Mouse (Mus musculus) limb, embryonic 10.5 days (tissue): ENCODE results near the gene Uba6. TPM values are rescaled to one million over a fixed set of nuclear protein-coding genes. Genes with fewer than 3 reads are reported as not detected.
A peak's percentile ranks its signal among the peaks of the same experiment; 100 is the strongest.

Experiments
- DNase-seq: peaks from one replicate; pipeline ENCODE4 v3.0.0-alpha.2; 2017; ENCODE audit warnings: low spot score
- H3K27ac ChIP-seq: fragments of 300-500 bp; sonication (generic); 2 replicates; pipeline ENCODE4 v1.5.1; 2016; ENCODE audit warnings: mild to moderate bottlenecking
- H3K27me3 ChIP-seq: fragments of 300-500 bp; sonication (generic); 2 replicates; pipeline ENCODE4 v1.6.1; 2016; ENCODE audit warnings: low read depth, mild to moderate bottlenecking; ENCODE audit not compliant: poor library complexity, severe bottlenecking
- H3K36me3 ChIP-seq: fragments of 300-500 bp; sonication (generic); 2 replicates; pipeline ENCODE4 v1.6.1; 2016; ENCODE audit warnings: mild to moderate bottlenecking, moderate library complexity
- H3K4me1 ChIP-seq: fragments of 300-500 bp; sonication (generic); 2 replicates; pipeline ENCODE4 v1.6.1; 2016
- H3K4me3 ChIP-seq: fragments of 300-500 bp; sonication (generic); 2 replicates; pipeline ENCODE4 v1.5.1; 2016; ENCODE audit warnings: mild to moderate bottlenecking, moderate library complexity
- H3K9me3 ChIP-seq: fragments of 300-500 bp; sonication (generic); replicated peaks from 2 replicates; pipeline ENCODE4 v1.6.1; 2016; ENCODE audit warnings: mild to moderate bottlenecking
- WGBS: fragments of 180-500 bp; shearing (Covaris S2); methylation state at CpG from one replicate; pipeline ENCODE4 v1.1.7; 2016; 5-methylcytosine and 5-hydroxymethylcytosine counted together
- polyA plus RNA-seq: library from polyadenylated mRNA; unstranded; fragments of >200 nt; fragmentation: Nextera tagmentation; extraction: Ambion mirVana; gene quantifications from 2 replicates; pipeline ENCODE4 v1.2.1, GENCODE M21; 2016

The Uba6 gene
- polyA plus RNA-seq, result 14.6 and 17.5 TPM in 2 replicates

DNA sequence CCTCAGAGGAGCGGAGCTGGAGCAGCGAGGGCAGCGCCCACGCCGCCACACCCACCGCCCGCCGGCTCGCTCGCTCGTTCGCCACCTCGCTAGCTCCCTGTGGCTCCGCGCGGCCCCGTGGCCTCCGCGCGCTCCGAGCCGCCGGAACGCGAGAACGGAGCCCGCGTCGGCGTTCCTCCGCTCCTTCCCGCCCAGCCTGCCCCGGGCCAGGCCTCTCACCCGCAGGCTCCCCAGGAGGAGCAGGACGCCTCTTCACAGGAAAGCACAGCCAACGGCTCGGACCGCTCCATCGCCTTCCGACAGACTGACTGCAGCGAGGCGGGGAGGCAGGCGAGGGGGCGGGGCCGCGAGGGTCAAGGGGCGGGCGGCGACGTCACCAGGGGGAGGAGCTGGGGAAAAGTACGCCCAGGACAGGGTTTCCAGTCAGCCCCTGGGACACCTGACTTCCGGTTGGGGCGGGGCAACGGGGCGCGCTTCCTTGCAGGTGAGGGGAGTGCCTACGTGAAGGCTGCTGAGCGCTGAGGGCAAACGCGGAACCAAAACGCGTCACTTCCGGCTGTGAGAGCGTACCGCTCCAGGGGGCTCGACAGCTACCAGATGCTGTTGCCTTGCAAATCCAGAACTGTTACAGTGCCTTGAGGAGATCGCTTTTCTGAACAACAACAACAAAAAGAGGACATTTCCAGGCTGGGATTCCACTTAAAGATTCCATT lies at the start of gene Uba6:
TSS of gene Uba6 (minus strand) at position 355 of the 713 bp plus-strand sequence.
- DNase-seq, result peak; percentile 100
- Histone ChIP-seq H3K27me3 (no peaks in the 10 kb centered on the region), H3K9me3 (no peaks in the 10 kb centered on the region), H3K36me3 (peaks cover 16% of the 10 kb centered on the region), H3K27ac (peak within 1 kb of the TSS; percentile 95), H3K4me1 (peaks cover 13% of the 10 kb centered on the region), H3K4me3 (peak within 1 kb of the TSS; percentile 83)
- under 1% methylated on average over 65 of the region's 67 CpGs for WGBS

DNA sequence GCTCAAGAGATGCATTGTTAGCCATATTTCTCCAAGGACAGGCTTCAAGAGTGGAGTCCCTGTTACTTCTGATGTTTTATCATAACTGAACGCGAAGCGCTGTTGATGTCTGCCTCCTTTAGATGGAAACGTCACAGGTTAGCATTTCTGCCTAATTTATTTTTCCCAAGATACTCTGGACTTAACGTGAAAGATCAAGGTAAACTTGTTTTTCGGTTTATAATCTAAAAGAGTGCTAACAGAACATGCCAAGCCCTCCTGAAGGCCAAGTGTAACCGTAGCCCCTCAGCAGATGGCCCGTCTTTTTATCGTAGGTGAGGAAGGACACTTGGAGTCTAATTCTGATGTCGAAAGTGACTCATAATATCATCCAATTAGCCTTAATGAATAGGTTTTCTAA lies 25.2 kb upstream of the Uba6 start, which contains the start of gene Gnrhr:
TSS of gene Gnrhr (minus strand) at position 101 of the 400 bp plus-strand sequence.
- no peaks in the 10 kb centered on the region for H3K9me3 ChIP-seq
- no peaks in the 10 kb centered on the region for H3K4me1 ChIP-seq
- no peak for DNase-seq
- WGBS, result 96% methylated on average over 10 of the region's 10 CpGs
- no peaks in the 10 kb centered on the region for H3K36me3 ChIP-seq
- H3K4me3 ChIP-seq, result no peak within 1 kb of the TSS
- no peak within 1 kb of the TSS for H3K27ac ChIP-seq
- no peaks in the 10 kb centered on the region for H3K27me3 ChIP-seq

DNA sequence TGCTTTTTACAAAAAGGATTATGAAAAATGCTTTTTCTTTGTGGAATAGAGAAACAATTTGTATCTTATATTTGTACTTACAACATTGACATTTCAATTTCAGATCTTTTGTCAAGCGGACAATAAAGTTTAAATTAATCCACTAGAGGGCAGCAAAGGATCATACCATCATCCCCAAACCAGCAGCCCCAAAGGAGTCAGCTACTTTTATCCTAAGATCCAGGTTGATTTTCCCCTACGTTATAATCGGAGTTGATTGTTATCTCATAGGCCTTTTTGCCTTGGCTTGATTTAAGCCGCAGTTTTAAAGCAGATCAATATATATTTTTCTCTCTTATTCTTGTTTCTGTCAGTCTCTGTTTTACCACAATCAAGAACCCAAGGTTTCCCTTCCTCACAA lies 18.8 kb upstream of the Uba6 start:
- DNase-seq, result no peak
- no peaks in the 10 kb centered on the region for H3K27me3 ChIP-seq
- 29% methylated on average over 4 of the region's 4 CpGs for WGBS
- no peaks in the 10 kb centered on the region for H3K36me3 ChIP-seq
- no peaks in the 10 kb centered on the region for H3K9me3 ChIP-seq
- H3K4me1 ChIP-seq, result no peaks in the 10 kb centered on the region
- H3K4me3 ChIP-seq, result no peak overlapping the region
- no peak overlapping the region for H3K27ac ChIP-seq

DNA sequence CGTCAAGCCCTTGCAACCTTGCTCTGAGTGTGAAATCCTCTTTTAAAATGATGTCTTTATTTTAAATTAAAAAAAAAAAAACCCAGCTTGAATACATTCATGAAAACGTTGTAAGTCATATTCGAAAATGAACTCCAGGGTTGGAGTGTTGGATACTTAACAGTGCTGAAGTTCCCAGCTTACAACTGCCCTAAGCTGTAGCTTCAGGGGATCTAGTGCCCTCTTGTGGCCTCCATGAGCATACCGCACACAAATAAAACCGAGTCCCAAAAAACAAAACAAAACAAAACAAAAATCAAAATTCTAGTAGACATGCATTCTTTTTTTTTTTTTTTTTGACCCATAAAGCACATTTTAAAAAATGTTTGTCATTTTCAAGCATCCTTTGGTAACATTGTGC lies 18.2 kb upstream of the Uba6 start:
- no peaks in the 10 kb centered on the region for H3K4me1 ChIP-seq
- no peak for DNase-seq
- H3K36me3 ChIP-seq, result no peaks in the 10 kb centered on the region
- H3K27ac ChIP-seq, result no peak overlapping the region
- no peaks in the 10 kb centered on the region for H3K9me3 ChIP-seq
- 22% methylated on average over 5 of the region's 5 CpGs for WGBS
- H3K4me3 ChIP-seq, result no peak overlapping the region
- no peaks in the 10 kb centered on the region for H3K27me3 ChIP-seq

DNA sequence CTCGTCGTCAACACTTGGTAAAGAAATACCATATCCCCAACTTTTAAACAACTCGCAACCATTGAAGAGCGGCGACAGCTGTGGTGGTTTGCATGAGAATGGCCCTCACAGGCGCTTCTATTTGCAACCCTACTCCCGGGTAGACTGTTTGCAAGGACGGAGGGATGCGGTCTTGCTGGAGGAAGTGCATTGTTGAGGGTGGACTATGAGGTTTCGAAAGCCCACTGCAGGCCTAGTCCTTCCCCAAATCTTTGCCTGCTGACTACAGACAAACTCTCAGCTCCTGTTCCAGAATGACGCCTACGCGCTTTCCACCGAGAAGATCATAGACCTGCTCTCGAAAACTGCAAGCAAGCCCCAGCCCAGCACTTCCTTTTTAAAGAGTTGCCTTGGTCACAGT lies 17.7 kb upstream of the Uba6 start:
- H3K4me1 ChIP-seq, result no peaks in the 10 kb centered on the region
- H3K27ac ChIP-seq, result no peak overlapping the region
- WGBS, result 56% methylated on average over 15 of the region's 15 CpGs
- no peak for DNase-seq
- no peaks in the 10 kb centered on the region for H3K36me3 ChIP-seq
- H3K9me3 ChIP-seq, result no peaks in the 10 kb centered on the region
- no peaks in the 10 kb centered on the region for H3K27me3 ChIP-seq
- no peak overlapping the region for H3K4me3 ChIP-seq

DNA sequence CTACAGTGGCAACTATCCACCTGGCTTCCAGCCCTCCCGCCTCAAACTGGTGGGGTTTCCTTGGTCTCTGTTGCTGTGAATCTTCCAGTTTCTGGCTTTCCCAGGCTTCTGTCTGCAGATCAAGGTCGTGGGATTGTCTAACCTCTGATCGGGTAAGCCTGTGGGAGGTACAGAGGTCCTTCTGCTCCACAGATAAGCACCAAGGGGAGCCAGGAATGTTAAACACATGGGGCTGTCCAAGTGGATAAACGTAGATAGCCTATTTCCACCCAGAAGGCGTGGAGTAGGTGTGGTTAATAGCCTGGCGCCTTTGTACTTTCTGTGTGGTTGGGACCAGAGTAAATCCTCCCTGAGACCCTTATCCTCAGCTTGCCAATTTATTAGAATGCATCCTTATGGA lies 14.8 kb upstream of the Uba6 start:
- WGBS, result 82% methylated on average over 6 of the region's 6 CpGs

DNA sequence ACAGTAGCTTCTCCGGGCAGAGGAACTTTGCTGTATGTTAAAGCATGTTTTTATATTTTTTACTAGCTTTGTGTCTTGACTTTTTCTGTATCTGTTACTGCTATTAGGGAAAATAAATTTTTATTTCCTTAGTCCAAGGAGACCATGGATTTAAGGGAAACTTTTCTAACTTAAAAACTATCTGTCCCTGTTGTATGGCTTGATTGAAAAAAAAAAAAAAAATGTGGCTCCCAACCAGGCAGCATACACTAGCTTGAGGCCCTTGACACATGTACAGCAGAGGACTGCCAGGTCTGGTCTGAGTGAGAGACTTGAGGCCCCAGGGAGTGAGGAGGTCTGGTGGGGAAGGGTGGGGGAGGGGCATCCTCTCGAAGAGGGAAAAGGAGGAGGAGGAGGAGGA lies 1.2 kb upstream of the Uba6 start:
- no peaks in the 10 kb centered on the region for H3K27me3 ChIP-seq
- WGBS, result 45% methylated on average over 2 of the region's 2 CpGs
- peaks cover 7% of the 10 kb centered on the region for H3K36me3 ChIP-seq
- no peak for DNase-seq
- H3K27ac ChIP-seq, result no peak overlapping the region
- H3K9me3 ChIP-seq, result no peaks in the 10 kb centered on the region
- no peak overlapping the region for H3K4me3 ChIP-seq
- H3K4me1 ChIP-seq, result peaks cover 13% of the 10 kb centered on the region

More for the DNA sequence above, 14.8 kb upstream of the Uba6 start:
- Histone ChIP-seq H3K4me3 (no peak overlapping the region), H3K27me3 (no peaks in the 10 kb centered on the region), H3K9me3 (no peaks in the 10 kb centered on the region), H3K36me3 (no peaks in the 10 kb centered on the region), H3K4me1 (no peaks in the 10 kb centered on the region), H3K27ac (no peak overlapping the region)
- no peak for DNase-seq

DNA sequence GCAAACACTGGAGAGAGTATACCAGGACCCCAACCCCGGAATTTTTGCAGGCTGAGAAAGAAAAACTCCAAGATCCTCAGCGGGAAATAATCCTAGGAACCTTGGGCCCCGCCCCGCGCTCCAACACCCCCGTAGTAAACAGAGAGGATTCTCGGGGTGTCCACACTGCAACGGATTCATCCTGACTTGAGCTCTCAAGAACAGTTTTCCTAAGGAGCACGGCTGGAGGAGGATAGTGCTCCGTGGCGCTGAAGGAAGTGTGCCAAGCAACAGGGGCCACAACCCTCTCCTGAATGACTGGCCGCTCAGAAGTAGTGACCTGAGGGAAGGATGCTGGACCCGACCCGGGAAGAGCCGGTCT lies 535 bp downstream of the Uba6 start:
- H3K36me3 ChIP-seq, result peaks cover 21% of the 10 kb centered on the region
- H3K9me3 ChIP-seq, result no peaks in the 10 kb centered on the region
- H3K4me3 ChIP-seq, result peak overlapping the region; percentile 83
- 2% methylated on average over 15 of the region's 15 CpGs for WGBS
- H3K4me1 ChIP-seq, result peaks cover 13% of the 10 kb centered on the region
- no peaks in the 10 kb centered on the region for H3K27me3 ChIP-seq
- DNase-seq, result no peak
- peak overlapping the region; percentile 95 for H3K27ac ChIP-seq

DNA sequence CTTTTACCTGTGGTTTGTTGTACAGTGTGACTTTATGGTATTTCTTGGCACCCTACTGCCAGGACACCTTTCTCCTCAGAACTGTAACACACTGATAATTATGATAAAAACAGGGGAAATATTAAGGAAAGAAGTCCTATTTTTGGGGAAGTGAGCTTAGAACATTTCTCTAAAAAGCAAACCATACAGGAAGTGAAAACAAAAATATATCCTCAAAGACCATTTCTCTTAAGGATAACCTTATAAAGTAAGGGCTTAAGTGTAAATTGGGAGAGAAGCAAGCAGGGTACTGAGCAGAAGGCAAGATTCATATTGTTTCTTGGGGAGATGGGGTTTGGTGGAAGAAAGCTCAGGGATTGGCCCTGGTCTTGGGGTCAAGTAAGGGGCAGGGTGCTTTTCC lies 42.8 kb downstream of the Uba6 start:
- Histone ChIP-seq H3K4me1 (no peaks in the 10 kb centered on the region), H3K36me3 (peaks cover 60% of the 10 kb centered on the region), H3K9me3 (no peaks in the 10 kb centered on the region), H3K4me3 (no peak overlapping the region), H3K27me3 (no peaks in the 10 kb centered on the region), H3K27ac (no peak overlapping the region)
- no peak for DNase-seq

DNA sequence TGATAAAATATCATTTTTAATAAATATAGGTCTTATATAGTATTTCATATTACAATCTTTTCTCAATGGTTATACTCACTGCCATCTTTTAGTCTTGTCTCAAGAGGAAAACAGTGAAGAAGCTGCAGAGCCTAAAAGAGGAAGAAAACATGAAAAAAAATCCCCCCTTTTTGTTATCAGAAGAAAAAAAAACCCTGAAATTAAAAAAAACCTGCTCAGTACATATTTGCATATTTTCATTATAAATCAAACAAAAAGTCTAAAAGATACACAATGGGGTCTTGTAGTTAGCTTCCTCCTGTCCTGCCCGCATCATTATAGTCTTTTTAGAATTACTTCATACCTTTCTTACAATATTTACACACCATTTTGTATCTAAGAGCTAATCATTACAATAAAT lies 43.9 kb downstream of the Uba6 start:
- H3K36me3 ChIP-seq, result peaks cover 54% of the 10 kb centered on the region

DNA sequence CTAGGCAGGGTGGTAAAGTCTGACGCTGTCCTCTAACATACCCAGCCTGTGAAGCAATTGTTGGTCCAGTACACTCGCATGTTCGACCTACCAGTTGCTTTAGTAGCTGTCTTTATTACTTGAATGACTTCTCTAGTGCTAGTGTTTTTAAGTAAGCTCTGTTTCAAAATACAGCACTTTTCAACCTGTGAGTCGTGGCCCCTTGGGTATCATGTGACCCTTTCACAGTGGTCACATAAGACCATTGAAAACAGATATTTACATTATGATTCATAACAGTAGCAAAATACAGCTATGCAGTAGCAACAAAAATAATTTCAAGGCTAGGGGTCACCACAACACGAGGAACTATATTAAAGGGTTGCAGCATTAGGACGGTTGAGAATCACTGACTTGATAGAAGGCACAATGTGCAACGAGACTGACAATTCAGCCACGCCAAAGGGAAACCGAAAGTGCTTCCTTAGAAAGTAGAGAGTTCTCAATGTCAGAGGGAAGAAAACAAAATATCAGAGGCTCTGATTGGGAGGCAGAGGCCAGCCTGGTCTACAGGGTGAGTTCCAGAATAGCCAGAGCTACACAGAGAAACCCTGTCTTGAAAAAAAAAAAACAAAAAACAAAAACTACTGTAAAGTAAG lies 54.0 kb downstream of the Uba6 start:
- 91% methylated on average over 9 of the region's 9 CpGs for WGBS
- Histone ChIP-seq H3K4me1 (no peaks in the 10 kb centered on the region), H3K4me3 (no peak overlapping the region), H3K27me3 (no peaks in the 10 kb centered on the region), H3K9me3 (no peaks in the 10 kb centered on the region), H3K27ac (no peak overlapping the region), H3K36me3 (peaks cover 43% of the 10 kb centered on the region)
- no peak for DNase-seq

More for the DNA sequence above, 43.9 kb downstream of the Uba6 start:
- 94% methylated on average over 1 of the region's 1 CpGs for WGBS
- Histone ChIP-seq H3K4me1 (no peaks in the 10 kb centered on the region), H3K4me3 (no peak overlapping the region), H3K27ac (no peak overlapping the region), H3K9me3 (no peaks in the 10 kb centered on the region), H3K27me3 (no peaks in the 10 kb centered on the region)
- DNase-seq, result no peak

DNA sequence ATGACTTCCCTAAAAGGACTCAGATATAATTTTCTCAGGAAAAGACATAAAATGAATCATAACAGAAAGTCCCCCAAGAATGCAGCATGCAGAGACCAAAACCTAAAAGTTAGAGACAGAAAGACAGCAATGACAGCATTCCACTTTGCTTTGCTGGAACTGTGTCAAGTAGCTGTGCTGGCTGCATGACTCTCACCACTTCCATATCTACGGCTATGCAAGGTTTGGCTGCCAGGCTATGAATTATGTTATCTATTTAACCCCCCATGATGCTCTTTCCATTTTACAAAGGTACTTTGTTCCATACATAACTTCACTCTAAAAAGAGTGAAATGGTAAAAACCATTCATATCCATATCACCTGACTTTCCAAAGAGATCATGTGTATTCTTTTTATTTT lies 58.6 kb downstream of the Uba6 start:
- 96% methylated on average over 1 of the region's 1 CpGs for WGBS
- H3K4me3 ChIP-seq, result no peak overlapping the region
- no peaks in the 10 kb centered on the region for H3K9me3 ChIP-seq
- no peaks in the 10 kb centered on the region for H3K27me3 ChIP-seq
- no peak overlapping the region for H3K27ac ChIP-seq
- H3K36me3 ChIP-seq, result peaks cover 22% of the 10 kb centered on the region
- no peak for DNase-seq
- no peaks in the 10 kb centered on the region for H3K4me1 ChIP-seq

DNA sequence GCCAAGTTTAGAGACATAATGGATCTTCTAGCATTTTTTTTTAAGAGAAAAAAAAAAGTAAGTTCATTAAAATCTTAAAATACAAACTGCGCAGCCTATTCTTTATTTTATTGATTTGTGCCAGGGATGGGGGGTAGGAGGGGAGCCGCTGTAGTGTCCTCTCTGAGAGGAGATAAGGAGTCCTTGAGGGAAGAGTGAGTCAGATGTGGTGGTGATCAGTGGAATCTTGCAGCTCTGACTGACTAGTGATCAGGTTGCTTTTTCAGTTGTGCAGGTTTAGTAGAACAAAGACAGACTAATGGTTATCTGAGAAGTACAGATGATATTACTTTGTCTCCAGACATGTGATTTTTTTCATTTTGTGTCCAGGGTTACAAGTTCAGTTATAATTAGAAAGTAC lies 59.6 kb downstream of the Uba6 start:
- H3K27me3 ChIP-seq, result no peaks in the 10 kb centered on the region
- no peak overlapping the region for H3K4me3 ChIP-seq
- no peak for DNase-seq
- H3K27ac ChIP-seq, result no peak overlapping the region
- H3K36me3 ChIP-seq, result peaks cover 16% of the 10 kb centered on the region
- H3K4me1 ChIP-seq, result no peaks in the 10 kb centered on the region
- WGBS, result 97% methylated on average over 2 of the region's 2 CpGs
- no peaks in the 10 kb centered on the region for H3K9me3 ChIP-seq
